Mouse (Mus musculus): Measurements from ENCODE around the gene Atxn1.

DNA sequence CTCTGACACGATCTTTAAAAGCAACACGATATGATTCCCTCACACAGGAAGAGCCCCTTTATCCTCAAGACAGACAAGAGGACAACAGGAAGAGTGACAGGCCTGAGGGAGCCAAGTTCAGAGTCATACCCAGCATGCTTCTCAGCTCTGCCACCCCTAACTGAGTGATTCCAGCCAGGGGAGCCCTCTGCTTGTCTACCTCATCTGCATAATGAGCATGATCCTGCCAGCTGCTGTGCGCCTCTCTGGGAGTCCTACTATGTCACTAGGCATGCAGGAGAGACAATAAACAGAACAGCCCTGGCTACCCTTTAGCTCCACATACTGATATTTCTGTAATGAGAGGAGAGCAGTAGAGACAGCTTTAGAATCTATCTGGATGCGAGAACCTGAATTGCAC lies 228.6 kb downstream of the Atxn1 start:
- no peak for TF ChIP-seq CTCF (IDR thresholded peaks at IDR 0.05; ENCODE audit: insufficient read depth, low read depth, low read length)
- TF ChIP-seq POLR2A (IDR thresholded peaks at IDR 0.05; ENCODE audit: insufficient read depth, low read depth, low read length), result no peak

All from olfactory bulb, adult 2 months (tissue).